Mouse (Mus musculus): ENCODE measurements around the gene Tiam1.

GRCm38 (mm10) chr16:89816506-89817172 is 326.9 kb downstream of the Tiam1 start:
- TF ChIP-seq POLR2A (IDR thresholded peaks at IDR 0.05; ENCODE audit: control insufficient read depth, extremely low read depth, insufficient read depth, low read length, poor library complexity) (no peak), CTCF (IDR thresholded peaks at IDR 0.05; ENCODE audit: borderline replicate concordance, control insufficient read depth, extremely low read depth, insufficient read depth, low read length, poor library complexity) (no peak)
